Mouse (Mus musculus): ENCODE measurements at regions not wholly inside any gene's neighbourhood (a gene's known extent, or its start where the extent isn't known, plus 50 kb on each side); places are given as distances from the start of the nearest gene placed in this dataset.
"Not testable (repeated sequence)": the region's sequence is repeated elsewhere in the genome, so short reads cannot be mapped to it uniquely, and the experiment has no call there.

- H3K9ac ChIP-seq; H3K9me3 ChIP-seq (replicated peaks); ATAC-seq (replicated peaks; ENCODE audit: insufficient number of reproducible peaks, insufficient read depth, low FRiP score, low read depth); H3K27me3 ChIP-seq; H3K27ac ChIP-seq; H3K4me3 ChIP-seq; H3K36me3 ChIP-seq; H3K4me2 ChIP-seq; H3K4me1 ChIP-seq (replicated peaks): not testable (repeated sequence)
- WGBS: no CpG with 5 or more reads among the region's 8 CpGs
Observed at GRCm38 (mm10) chr12:92883091-92883490, 1034.1 kb upstream of the Sel1l start.

GRCm38 (mm10) chr12:92882540-92882939 lies 1033.6 kb upstream of the Sel1l start:
- not testable (repeated sequence) for ATAC-seq (replicated peaks; ENCODE audit: insufficient number of reproducible peaks, insufficient read depth, low FRiP score, low read depth); H3K27me3 ChIP-seq; H3K9ac ChIP-seq; H3K4me1 ChIP-seq (replicated peaks); H3K9me3 ChIP-seq (replicated peaks); H3K4me2 ChIP-seq; H3K27ac ChIP-seq; H3K36me3 ChIP-seq; H3K4me3 ChIP-seq
- 92% methylated on average over 9 of the region's 11 CpGs for WGBS

GRCm38 (mm10) chr12:92873602-92874001 lies 1024.6 kb upstream of the Sel1l start:
- no peak overlapping the region for H3K27ac ChIP-seq
- no peak overlapping the region for H3K4me2 ChIP-seq
- H3K9ac ChIP-seq: no peak overlapping the region
- no peaks in the 10 kb centered on the region for H3K9me3 ChIP-seq (replicated peaks)
- no peaks in the 10 kb centered on the region for H3K27me3 ChIP-seq
- no peaks in the 10 kb centered on the region for H3K36me3 ChIP-seq
- ATAC-seq (replicated peaks; ENCODE audit: insufficient number of reproducible peaks, insufficient read depth, low FRiP score, low read depth): no peak
- no peak overlapping the region for H3K4me3 ChIP-seq
- WGBS: 84% methylated on average over 3 of the region's 3 CpGs
- no peaks in the 10 kb centered on the region for H3K4me1 ChIP-seq (replicated peaks)

- no peak overlapping the region for H3K9ac ChIP-seq
- H3K4me3 ChIP-seq: no peak overlapping the region
- H3K9me3 ChIP-seq (replicated peaks): no peaks in the 10 kb centered on the region
- no peaks in the 10 kb centered on the region for H3K36me3 ChIP-seq
- H3K27ac ChIP-seq: no peak overlapping the region
- no peak overlapping the region for H3K4me2 ChIP-seq
- H3K4me1 ChIP-seq (replicated peaks): no peaks in the 10 kb centered on the region
- ATAC-seq (replicated peaks; ENCODE audit: insufficient number of reproducible peaks, insufficient read depth, low FRiP score, low read depth): no peak
- H3K27me3 ChIP-seq: no peaks in the 10 kb centered on the region
- 77% methylated on average over 3 of the region's 3 CpGs for WGBS
Observed at GRCm38 (mm10) chr12:92869336-92869735, 1020.4 kb upstream of the Sel1l start.

- no peaks in the 10 kb centered on the region for H3K27me3 ChIP-seq
- H3K4me3 ChIP-seq: no peak overlapping the region
- H3K27ac ChIP-seq: no peak overlapping the region
- no peak overlapping the region for H3K4me2 ChIP-seq
- no peak for ATAC-seq (replicated peaks; ENCODE audit: insufficient number of reproducible peaks, insufficient read depth, low FRiP score, low read depth)
- H3K36me3 ChIP-seq: no peaks in the 10 kb centered on the region
- no peak overlapping the region for H3K9ac ChIP-seq
- WGBS: 68% methylated on average over 10 of the region's 10 CpGs
- no peaks in the 10 kb centered on the region for H3K9me3 ChIP-seq (replicated peaks)
- H3K4me1 ChIP-seq (replicated peaks): no peaks in the 10 kb centered on the region
Observed at GRCm38 (mm10) chr12:92823090-92823786, 974.3 kb upstream of the Sel1l start.

GRCm38 (mm10) chr12:92818610-92819009 lies 969.7 kb upstream of the Sel1l start:
- Histone ChIP-seq H3K27ac (no peak overlapping the region), H3K4me2 (no peak overlapping the region), H3K27me3 (no peaks in the 10 kb centered on the region), H3K9me3 (replicated peaks) (no peaks in the 10 kb centered on the region), H3K4me1 (replicated peaks) (no peaks in the 10 kb centered on the region), H3K36me3 (no peaks in the 10 kb centered on the region), H3K9ac (no peak overlapping the region), H3K4me3 (no peak overlapping the region)
- ATAC-seq (replicated peaks; ENCODE audit: insufficient number of reproducible peaks, insufficient read depth, low FRiP score, low read depth): no peak
- WGBS: 59% methylated on average over 3 of the region's 3 CpGs

- WGBS: 84% methylated on average over 1 of the region's 1 CpGs
- H3K4me1 ChIP-seq (replicated peaks): no peaks in the 10 kb centered on the region
- H3K9ac ChIP-seq: no peak overlapping the region
Observed at GRCm38 (mm10) chr12:92801121-92801520, 952.2 kb upstream of the Sel1l start.

GRCm38 (mm10) chr12:92783362-92783761 lies 934.4 kb upstream of the Sel1l start:
- Histone ChIP-seq H3K9ac (no peak overlapping the region), H3K36me3 (no peaks in the 10 kb centered on the region), H3K27ac (no peak overlapping the region), H3K4me2 (no peak overlapping the region), H3K27me3 (no peaks in the 10 kb centered on the region), H3K4me3 (no peak overlapping the region), H3K4me1 (replicated peaks) (no peaks in the 10 kb centered on the region), H3K9me3 (replicated peaks) (no peaks in the 10 kb centered on the region)
- no peak for ATAC-seq (replicated peaks; ENCODE audit: insufficient number of reproducible peaks, insufficient read depth, low FRiP score, low read depth)
- WGBS: 54% methylated on average over 1 of the region's 1 CpGs

More at GRCm38 (mm10) chr12:92801121-92801520, 952.2 kb upstream of the Sel1l start:
- no peak overlapping the region for H3K4me3 ChIP-seq
- H3K36me3 ChIP-seq: no peaks in the 10 kb centered on the region
- no peaks in the 10 kb centered on the region for H3K27me3 ChIP-seq
- H3K9me3 ChIP-seq (replicated peaks): no peaks in the 10 kb centered on the region
- no peak for ATAC-seq (replicated peaks; ENCODE audit: insufficient number of reproducible peaks, insufficient read depth, low FRiP score, low read depth)
- no peak overlapping the region for H3K27ac ChIP-seq
- H3K4me2 ChIP-seq: no peak overlapping the region

GRCm38 (mm10) chr12:92779695-92780292 lies 930.8 kb upstream of the Sel1l start:
- H3K36me3 ChIP-seq: no peaks in the 10 kb centered on the region
- no peak overlapping the region for H3K4me2 ChIP-seq
- H3K4me3 ChIP-seq: no peak overlapping the region
- no peak overlapping the region for H3K9ac ChIP-seq
- WGBS: 81% methylated on average over 3 of the region's 3 CpGs
- H3K9me3 ChIP-seq (replicated peaks): no peaks in the 10 kb centered on the region
- no peaks in the 10 kb centered on the region for H3K27me3 ChIP-seq
- no peaks in the 10 kb centered on the region for H3K4me1 ChIP-seq (replicated peaks)
- H3K27ac ChIP-seq: no peak overlapping the region
- no peak for ATAC-seq (replicated peaks; ENCODE audit: insufficient number of reproducible peaks, insufficient read depth, low FRiP score, low read depth)

- no peak overlapping the region for H3K27ac ChIP-seq
- no peaks in the 10 kb centered on the region for H3K9me3 ChIP-seq (replicated peaks)
- H3K4me1 ChIP-seq (replicated peaks): no peaks in the 10 kb centered on the region
- 41% methylated on average over 5 of the region's 5 CpGs for WGBS
- no peaks in the 10 kb centered on the region for H3K27me3 ChIP-seq
- no peak overlapping the region for H3K9ac ChIP-seq
- no peak overlapping the region for H3K4me3 ChIP-seq
- H3K36me3 ChIP-seq: no peaks in the 10 kb centered on the region
- no peak overlapping the region for H3K4me2 ChIP-seq
- no peak for ATAC-seq (replicated peaks; ENCODE audit: insufficient number of reproducible peaks, insufficient read depth, low FRiP score, low read depth)
Observed at GRCm38 (mm10) chr12:92775668-92776067, 926.7 kb upstream of the Sel1l start.

- no peak overlapping the region for H3K4me2 ChIP-seq
- H3K36me3 ChIP-seq: no peaks in the 10 kb centered on the region
- H3K27me3 ChIP-seq: no peaks in the 10 kb centered on the region
- 66% methylated on average over 1 of the region's 1 CpGs for WGBS
- H3K9me3 ChIP-seq (replicated peaks): no peaks in the 10 kb centered on the region
- H3K9ac ChIP-seq: no peak overlapping the region
- no peak for ATAC-seq (replicated peaks; ENCODE audit: insufficient number of reproducible peaks, insufficient read depth, low FRiP score, low read depth)
- no peaks in the 10 kb centered on the region for H3K4me1 ChIP-seq (replicated peaks)
- no peak overlapping the region for H3K4me3 ChIP-seq
- no peak overlapping the region for H3K27ac ChIP-seq
Observed at GRCm38 (mm10) chr12:92748576-92748975, 899.6 kb upstream of the Sel1l start.

- H3K27ac ChIP-seq: no peak overlapping the region
- WGBS: 75% methylated on average over 3 of the region's 3 CpGs
- no peak overlapping the region for H3K4me2 ChIP-seq
- H3K9me3 ChIP-seq (replicated peaks): no peaks in the 10 kb centered on the region
- no peaks in the 10 kb centered on the region for H3K4me1 ChIP-seq (replicated peaks)
- H3K36me3 ChIP-seq: no peaks in the 10 kb centered on the region
- no peak overlapping the region for H3K4me3 ChIP-seq
- no peak overlapping the region for H3K9ac ChIP-seq
- no peak for ATAC-seq (replicated peaks; ENCODE audit: insufficient number of reproducible peaks, insufficient read depth, low FRiP score, low read depth)
- H3K27me3 ChIP-seq: no peaks in the 10 kb centered on the region
Observed at GRCm38 (mm10) chr12:92740818-92741217, 891.9 kb upstream of the Sel1l start.
